Comparison of ENCODE assay signal across 8 mouse cellular contexts in genomic region chr11:102218783-102219182, GRCm38 (mm10). TPM values are rescaled to one million over a fixed set of nuclear protein-coding genes. Genes with fewer than 3 reads are reported as not detected.
A peak's percentile ranks its signal among the peaks of the same experiment; 100 is the strongest.
DNase-seq lines count a peak whose midpoint lies in the region; ATAC-seq lines count a peak whose summit lies in the region.

No protein-coding gene starts in this region.

- WGBS in intestine, embryonic 15.5 days: under 1% methylated on average over 10 of the region's 10 CpGs

- ATAC-seq in intestine, embryonic 15.5 days: peak; percentile 89
- peak; percentile 89 for ATAC-seq in megakaryocyte-erythroid progenitor cell, adult 5-6 weeks (replicated peaks; ENCODE audit: low FRiP score, low TSS enrichment, poor library complexity, severe bottlenecking)

- intact Hi-C loops in left cerebral cortex, postnatal 14 days (cut with DNase I): no loop called here

- H3K27ac ChIP-seq in intestine, embryonic 15.5 days: peak overlapping the region; percentile 92

- H3K4me1 ChIP-seq in intestine, embryonic 15.5 days (replicated peaks): peaks cover 87% of the 10 kb centered on the region

- peak overlapping the region; percentile 95 for H3K4me2 ChIP-seq in intestine, embryonic 15.5 days (replicated peaks)

- no peaks in the 10 kb centered on the region for H3K9me3 ChIP-seq in intestine, embryonic 15.5 days

- H3K9ac ChIP-seq in intestine, embryonic 15.5 days: peak overlapping the region; percentile 68

- peak overlapping the region; percentile 51 for H3K4me3 ChIP-seq in intestine, embryonic 15.5 days (replicated peaks)

- no peaks in the 10 kb centered on the region for H3K27me3 ChIP-seq in intestine, embryonic 15.5 days (replicated peaks)

- H3K36me3 ChIP-seq in intestine, embryonic 15.5 days: no peaks in the 10 kb centered on the region

- peak; percentile 91 to 93 for DNase-seq in adrenal gland, adult 18-20 months (ENCODE audit: low spot score in 2 of 2)
- DNase-seq in embryo, embryonic 11 days: peak; percentile 90
- peak; percentile 97 for DNase-seq in gastrocnemius, postnatal 25 days
- peak; percentile 95 to 97 for DNase-seq in left cerebral cortex, postnatal 14 days (ENCODE audit: low spot score in 2 of 2)
- peak; percentile 93 for DNase-seq in right cerebral cortex, postnatal 14 days
- DNase-seq in urinary bladder, postnatal 25 days (ENCODE audit: low spot score): peak; percentile 87

RNA-seq across cellular contexts. Expression of gene Hdac5, which starts 11.2 kb away (rescaled TPM):
- total RNA-seq in adrenal gland, adult 18-20 months (2021): 100 to 1,000 TPM in 1 of 2 experiments, 10 to 100 TPM in 1; 79.1 to 115 TPM
- total RNA-seq in gastrocnemius, postnatal 25 days (2021): 10 to 100 TPM; 61.8 to 63.6 TPM
- polyA plus RNA-seq in intestine, embryonic 15.5 days (2015; fragmentation: Nextera tagmentation; extraction: Ambion mirVana): 54.3 and 62.8 TPM in 2 replicates
- 100 to 1,000 TPM; 194 to 197 TPM for total RNA-seq in left cerebral cortex, postnatal 14 days (2021)
- 10.7 and 16.6 TPM in 2 replicates for total RNA-seq in megakaryocyte-erythroid progenitor cell, adult 5-6 weeks (2014; fragmentation: Nextera tagmentation)
- total RNA-seq in megakaryocyte-erythroid progenitor cell, adult 5-6 weeks (2017): 6.1 and 11.4 TPM in 2 replicates

RNA-seq across cellular contexts. Expression of gene G6pc3, which starts 29.4 kb away (rescaled TPM):
- 100 to 1,000 TPM; 121 to 128 TPM for total RNA-seq in adrenal gland, adult 18-20 months (2021)
- total RNA-seq in gastrocnemius, postnatal 25 days (2021): 10 to 100 TPM; 37.8 to 44.5 TPM
- polyA plus RNA-seq in intestine, embryonic 15.5 days (2015; fragmentation: Nextera tagmentation; extraction: Ambion mirVana): 31.1 and 33.9 TPM in 2 replicates
- 10 to 100 TPM; 45.5 to 49.1 TPM for total RNA-seq in left cerebral cortex, postnatal 14 days (2021)
- total RNA-seq in megakaryocyte-erythroid progenitor cell, adult 5-6 weeks (2014; fragmentation: Nextera tagmentation): 71.5 and 93.3 TPM in 2 replicates
- total RNA-seq in megakaryocyte-erythroid progenitor cell, adult 5-6 weeks (2017): 39.9 and 59.4 TPM in 2 replicates

RNA-seq across cellular contexts. Expression of gene BC030867, which starts 29.9 kb away (rescaled TPM):
- under 1 TPM in 1 of 2 experiments, not detected in 1; 0.46 TPM for total RNA-seq in adrenal gland, adult 18-20 months (2021)
- total RNA-seq in gastrocnemius, postnatal 25 days (2021): not detected
- polyA plus RNA-seq in intestine, embryonic 15.5 days (2015; fragmentation: Nextera tagmentation; extraction: Ambion mirVana): 13.1 and 13.5 TPM in 2 replicates
- total RNA-seq in left cerebral cortex, postnatal 14 days (2021): under 1 TPM; 0.46 to 0.63 TPM
- 36.4 and 48.1 TPM in 2 replicates for total RNA-seq in megakaryocyte-erythroid progenitor cell, adult 5-6 weeks (2014; fragmentation: Nextera tagmentation)
- total RNA-seq in megakaryocyte-erythroid progenitor cell, adult 5-6 weeks (2017): 7.5 and 12.3 TPM in 2 replicates

RNA-seq across cellular contexts. Expression of gene Lsm12, which starts 33.7 kb away (rescaled TPM):
- 100 to 1,000 TPM in 1 of 2 experiments, 10 to 100 TPM in 1; 83.9 to 102 TPM for total RNA-seq in adrenal gland, adult 18-20 months (2021)
- 10 to 100 TPM; 79.7 to 84.2 TPM for total RNA-seq in gastrocnemius, postnatal 25 days (2021)
- polyA plus RNA-seq in intestine, embryonic 15.5 days (2015; fragmentation: Nextera tagmentation; extraction: Ambion mirVana): 118 and 140 TPM in 2 replicates
- 10 to 100 TPM; 60.5 to 65.2 TPM for total RNA-seq in left cerebral cortex, postnatal 14 days (2021)
- total RNA-seq in megakaryocyte-erythroid progenitor cell, adult 5-6 weeks (2014; fragmentation: Nextera tagmentation): 110 TPM in 2 replicates
- 71.3 and 94.9 TPM in 2 replicates for total RNA-seq in megakaryocyte-erythroid progenitor cell, adult 5-6 weeks (2017)

RNA-seq across cellular contexts. Expression of gene Asb16, which starts 49.8 kb away (rescaled TPM):
- under 1 TPM; 0.30 to 0.61 TPM for total RNA-seq in adrenal gland, adult 18-20 months (2021)
- total RNA-seq in gastrocnemius, postnatal 25 days (2021): 10 to 100 TPM; 70.0 to 71.3 TPM
- polyA plus RNA-seq in intestine, embryonic 15.5 days (2015; fragmentation: Nextera tagmentation; extraction: Ambion mirVana): 0.08 TPM in 1 of 2 replicates, not detected in the other
- total RNA-seq in left cerebral cortex, postnatal 14 days (2021): under 1 TPM; 0.59 to 0.72 TPM
- 2.2 and 2.5 TPM in 2 replicates for total RNA-seq in megakaryocyte-erythroid progenitor cell, adult 5-6 weeks (2014; fragmentation: Nextera tagmentation)
- total RNA-seq in megakaryocyte-erythroid progenitor cell, adult 5-6 weeks (2017): 0.84 and 1.3 TPM in 2 replicates

Comparison
In these comparisons a context has a peak if more than half of its experiments do, and no peak if none do; other contexts are left out.
1. Peak in every context shown above with its lines: DNase-seq, ATAC-seq, H3K4me3 ChIP-seq and H3K27ac ChIP-seq.
2. RNA of gene BC030867, which starts 29.9 kb away (total RNA-seq): 7.5 to 48.1 TPM in megakaryocyte-erythroid progenitor cell, adult 5-6 weeks; 0.46 to 0.63 TPM in left cerebral cortex, postnatal 14 days, 0.46 TPM in adrenal gland, adult 18-20 months and not detected in gastrocnemius, postnatal 25 days; every median in the first group is over 4 times any median in the second.